8 mouse cellular contexts compared by ENCODE assay signal in genomic region chr7:29280801-29281200, GRCm38 (mm10). TPM values are rescaled to one million over a fixed set of nuclear protein-coding genes. Genes with fewer than 3 reads are reported as not detected.
DNase-seq lines count a peak whose midpoint lies in the region; ATAC-seq and TF ChIP-seq lines count a peak whose summit lies in the region.

No protein-coding gene starts in this region.

- H3K4me2 ChIP-seq in heart, embryonic 14.5 days (ENCODE audit: low read length), result peak overlapping the region; percentile 99
- peak overlapping the region; percentile 97 for H3K4me2 ChIP-seq in heart, postnatal 0 days (ENCODE audit: low read depth, low read length)

- no peak for ATAC-seq in heart, embryonic 14.5 days (ENCODE audit: insufficient number of reproducible peaks, insufficient read depth, low FRiP score, low read depth)
- no peak for ATAC-seq in heart, postnatal 0 days (ENCODE audit: insufficient read depth, low read depth)
- ATAC-seq in megakaryocyte progenitor cell, adult 5-6 weeks (replicated peaks; ENCODE audit: poor library complexity), result peak; percentile 53

- 15% methylated on average over 13 of the region's 13 CpGs for WGBS in heart, embryonic 14.5 days
- 17% methylated on average over 13 of the region's 13 CpGs for WGBS in heart, postnatal 0 days

- no peaks in the 10 kb centered on the region for H3K9me3 ChIP-seq in heart, embryonic 14.5 days (ENCODE audit: control insufficient read depth, low read length)
- no peaks in the 10 kb centered on the region for H3K9me3 ChIP-seq in ES-E14 (ENCODE audit: control insufficient read depth, insufficient read depth, low read depth, low read length)
- no peaks in the 10 kb centered on the region for H3K9me3 ChIP-seq in heart, postnatal 0 days (replicated peaks; ENCODE audit: control insufficient read depth, low read length)

- H3K27me3 ChIP-seq in heart, embryonic 14.5 days (ENCODE audit: control insufficient read depth, insufficient read depth, low read length), result peaks cover 12% of the 10 kb centered on the region; the same call in 1 of the 2 replicates
- no peaks in the 10 kb centered on the region; the same call in 1 of the 2 replicates for H3K27me3 ChIP-seq in heart, postnatal 0 days (ENCODE audit: control insufficient read depth, insufficient read depth, low read length)

- peaks cover 11 to 22% of the 10 kb centered on the region in 2 experiments for H3K4me1 ChIP-seq in heart, embryonic 14.5 days (ENCODE audit: control insufficient read depth in 2 of 2, insufficient read depth in 2 of 2, low read length in 2 of 2)
- H3K4me1 ChIP-seq in ES-E14 (ENCODE audit: control insufficient read depth in 2 of 2, insufficient read depth in 2 of 2, low read length in 2 of 2, poor library complexity in 1 of 2), result peaks cover 3 to 18% of the 10 kb centered on the region in 2 experiments; a peak in 1 of 4 replicates
- H3K4me1 ChIP-seq in heart, postnatal 0 days (ENCODE audit: control insufficient read depth, insufficient read depth), result peaks cover 27% of the 10 kb centered on the region

- no peak for DNase-seq in heart, postnatal 25 days (ENCODE audit: low spot score)
- no peak for DNase-seq in ES-E14 (ENCODE audit: low read depth, low spot score)
- no peak for DNase-seq in heart, postnatal 0 days (ENCODE audit: low spot score)
- no peak for DNase-seq in embryo, embryonic 10.5 days (ENCODE audit: low spot score)
- DNase-seq in ovary, postnatal 10 days (ENCODE audit: low spot score), result no peak
- DNase-seq in spleen, postnatal 14 days (ENCODE audit: low spot score in 2 of 2), result no peak

- no peak for TF ChIP-seq CTCF in heart, postnatal 0 days (IDR thresholded peaks at IDR 0.05; ENCODE audit: low read depth)

- peak overlapping the region in 1 of 2 experiments; percentile 58; a peak in 1 of 4 replicates for H3K27ac ChIP-seq in heart, embryonic 14.5 days (replicated peaks in 1 of 2; ENCODE audit: control insufficient read depth in 1 of 2, insufficient read depth in 1 of 2, low read depth in 2 of 2, low read length in 2 of 2)
- H3K27ac ChIP-seq in ES-E14 (ENCODE audit: insufficient read depth, low read depth, low read length, poor library complexity, severe bottlenecking), result peak overlapping the region; percentile 49; the same call in 1 of the 2 replicates
- peak overlapping the region; percentile 78; the same call in 1 of the 2 replicates for H3K27ac ChIP-seq in heart, postnatal 0 days (ENCODE audit: low read depth)

- intact Hi-C loops in heart, postnatal 25 days (cut with DNase I), result loop anchor here (5.0 kb wide), 1 partner anchor 34 kb away; the partner anchor contains the start of gene 2200002D01Rik

- no peaks in the 10 kb centered on the region for H3K36me3 ChIP-seq in heart, embryonic 14.5 days (ENCODE audit: control insufficient read depth, insufficient read depth, low read length)
- peaks cover 10% of the 10 kb centered on the region; the same call in 1 of the 2 replicates for H3K36me3 ChIP-seq in ES-E14 (ENCODE audit: control insufficient read depth, insufficient read depth, low read length, poor library complexity, severe bottlenecking)
- no peaks in the 10 kb centered on the region for H3K36me3 ChIP-seq in heart, postnatal 0 days (replicated peaks; ENCODE audit: control insufficient read depth, insufficient read depth, low read length)

- peak overlapping the region; percentile 83 for H3K9ac ChIP-seq in heart, embryonic 14.5 days (ENCODE audit: low read length)
- peak overlapping the region; percentile 98 for H3K9ac ChIP-seq in ES-E14 (ENCODE audit: insufficient read depth, low read depth, low read length, poor library complexity, severe bottlenecking)
- H3K9ac ChIP-seq in heart, postnatal 0 days (replicated peaks; ENCODE audit: low read depth, low read length), result peak overlapping the region; percentile 69

- in situ Hi-C loops in ES-E14 (cut with MboI; ENCODE audit: low sequenced_read_pairs in 2 of 2, unreplicated experiment in 2 of 2), result no loop called here

- no peak for TF ChIP-seq EP300 in heart, postnatal 0 days (IDR thresholded peaks at IDR 0.05; ENCODE audit: low read depth)

- H3K4me3 ChIP-seq in heart, embryonic 14.5 days (ENCODE audit: control insufficient read depth in 1 of 2, insufficient read depth in 1 of 2, low read depth in 1 of 2, low read length in 2 of 2), result peak overlapping the region; percentile 60 to 73
- peak overlapping the region; percentile 85 to 92 for H3K4me3 ChIP-seq in ES-E14 (ENCODE audit: insufficient read depth in 1 of 2, low read depth in 1 of 2, low read length in 2 of 2, poor library complexity in 1 of 2, severe bottlenecking in 1 of 2)
- H3K4me3 ChIP-seq in heart, postnatal 0 days (ENCODE audit: low read depth, low read length), result peak overlapping the region; percentile 66

TF ChIP-seq in ES-E14, 5 proteins besides CTCF, POLR2A, EP300 and RAD21:
- TF ChIP-seq MAFK (IDR thresholded peaks at IDR 0.05; ENCODE audit: insufficient read depth, low read depth, low read length) (no peak), CHD2 (IDR thresholded peaks at IDR 0.05; ENCODE audit: low read depth, low read length) (no peak), ZC3H11A (IDR thresholded peaks at IDR 0.05; ENCODE audit: borderline replicate concordance, low read depth, low read length) (no peak), HCFC1 (IDR thresholded peaks at IDR 0.05; ENCODE audit: borderline replicate concordance, insufficient read depth, low read length) (no peak), ZNF384 (IDR thresholded peaks at IDR 0.05; ENCODE audit: low read depth, low read length) (no peak)
TF ChIP-seq in ES-E14: peak in this region for 0.

RNA-seq across cellular contexts. Expression of gene Spint2, which starts 0.9 kb away (rescaled TPM):
- 93.5 and 98.5 TPM in 2 replicates for polyA plus RNA-seq in heart, embryonic 14.5 days (2014; fragmentation: Nextera tagmentation; extraction: Ambion mirVana)
- total RNA-seq in heart, postnatal 25 days (2021), result 10 to 100 TPM; 33.5 to 37.1 TPM
- 202 and 424 TPM in 2 replicates for total RNA-seq in ES-E14 (2012; rRNA removed)
- 30.1 and 46.6 TPM in 2 replicates for total RNA-seq in heart, postnatal 0 days (2014; rRNA removed; ENCODE audit: low replicate concordance)
- 81.6 and 83.2 TPM in 2 replicates for polyA plus RNA-seq in heart, postnatal 0 days (2015; fragmentation: Nextera tagmentation; extraction: Ambion mirVana)
- 60.8 and 62.8 TPM in 2 replicates for total RNA-seq in megakaryocyte progenitor cell, adult 5-6 weeks (2015)
- total RNA-seq in megakaryocyte progenitor cell, adult 5-6 weeks (2017), result 21.2 and 34.1 TPM in 2 replicates

RNA-seq across cellular contexts. Expression of gene Ppp1r14a, which starts 8.3 kb away (rescaled TPM):
- 11.8 TPM in 2 replicates for polyA plus RNA-seq in heart, embryonic 14.5 days (2014; fragmentation: Nextera tagmentation; extraction: Ambion mirVana)
- total RNA-seq in heart, postnatal 25 days (2021), result 1 to 10 TPM; 9.6 to 9.9 TPM
- 10.6 and 11.2 TPM in 2 replicates for total RNA-seq in ES-E14 (2012; rRNA removed)
- total RNA-seq in heart, postnatal 0 days (2014; rRNA removed; ENCODE audit: low replicate concordance), result 7.8 and 61.8 TPM in 2 replicates
- 17.9 and 18.0 TPM in 2 replicates for polyA plus RNA-seq in heart, postnatal 0 days (2015; fragmentation: Nextera tagmentation; extraction: Ambion mirVana)
- total RNA-seq in megakaryocyte progenitor cell, adult 5-6 weeks (2015), result not detected in 2 replicates
- total RNA-seq in megakaryocyte progenitor cell, adult 5-6 weeks (2017), result 1.1 TPM in 1 of 2 replicates, not detected in the other

RNA-seq across cellular contexts. Expression of gene Dpf1, which starts 22.9 kb away (rescaled TPM):
- polyA plus RNA-seq in heart, embryonic 14.5 days (2014; fragmentation: Nextera tagmentation; extraction: Ambion mirVana), result 0.54 and 1.5 TPM in 2 replicates
- under 1 TPM in 1 of 2 experiments, not detected in 1; 0.53 TPM for total RNA-seq in heart, postnatal 25 days (2021)
- total RNA-seq in ES-E14 (2012; rRNA removed), result 18.0 and 20.0 TPM in 2 replicates
- not detected in 2 replicates for total RNA-seq in heart, postnatal 0 days (2014; rRNA removed; ENCODE audit: low replicate concordance)
- 0.41 and 0.61 TPM in 2 replicates for polyA plus RNA-seq in heart, postnatal 0 days (2015; fragmentation: Nextera tagmentation; extraction: Ambion mirVana)
- 0.05 and 0.73 TPM in 2 replicates for total RNA-seq in megakaryocyte progenitor cell, adult 5-6 weeks (2015)
- 0.10 TPM in 1 of 2 replicates, not detected in the other for total RNA-seq in megakaryocyte progenitor cell, adult 5-6 weeks (2017)

RNA-seq across cellular contexts. Expression of gene 2200002D01Rik, which starts 32.5 kb away (rescaled TPM):
- polyA plus RNA-seq in heart, embryonic 14.5 days (2014; fragmentation: Nextera tagmentation; extraction: Ambion mirVana), result 5.9 and 7.7 TPM in 2 replicates
- total RNA-seq in heart, postnatal 25 days (2021), result 1 to 10 TPM in 1 of 2 experiments, under 1 TPM in 1; 0.73 to 3.7 TPM
- 19.9 and 20.0 TPM in 2 replicates for total RNA-seq in ES-E14 (2012; rRNA removed)
- 0.42 and 1.5 TPM in 2 replicates for total RNA-seq in heart, postnatal 0 days (2014; rRNA removed; ENCODE audit: low replicate concordance)
- 11.8 and 14.0 TPM in 2 replicates for polyA plus RNA-seq in heart, postnatal 0 days (2015; fragmentation: Nextera tagmentation; extraction: Ambion mirVana)
- 0.20 TPM in 1 of 2 replicates, not detected in the other for total RNA-seq in megakaryocyte progenitor cell, adult 5-6 weeks (2015)
- 1.4 TPM in 1 of 2 replicates, not detected in the other for total RNA-seq in megakaryocyte progenitor cell, adult 5-6 weeks (2017)

RNA-seq across cellular contexts. Expression of gene Yif1b, which starts 42.7 kb away (rescaled TPM):
- 105 and 114 TPM in 2 replicates for polyA plus RNA-seq in heart, embryonic 14.5 days (2014; fragmentation: Nextera tagmentation; extraction: Ambion mirVana)
- 10 to 100 TPM; 75.2 to 78.9 TPM for total RNA-seq in heart, postnatal 25 days (2021)
- total RNA-seq in ES-E14 (2012; rRNA removed), result 201 and 296 TPM in 2 replicates
- total RNA-seq in heart, postnatal 0 days (2014; rRNA removed; ENCODE audit: low replicate concordance), result 174 and 194 TPM in 2 replicates
- polyA plus RNA-seq in heart, postnatal 0 days (2015; fragmentation: Nextera tagmentation; extraction: Ambion mirVana), result 121 and 125 TPM in 2 replicates
- 75.8 and 77.8 TPM in 2 replicates for total RNA-seq in megakaryocyte progenitor cell, adult 5-6 weeks (2015)
- 28.2 and 34.1 TPM in 2 replicates for total RNA-seq in megakaryocyte progenitor cell, adult 5-6 weeks (2017)

Comparison
In these comparisons a context has a peak if more than half of its experiments do, and no peak if none do; other contexts are left out.
1. RNA of gene Dpf1, which starts 22.9 kb away (total RNA-seq): 18.0 to 20.0 TPM in ES-E14; 0.53 TPM in heart, postnatal 25 days, 0.05 to 0.73 TPM in megakaryocyte progenitor cell, adult 5-6 weeks and not detected in heart, postnatal 0 days; every median in the first group is over 10 times any median in the second.
2. Peak in every context shown above with its lines, with median percentiles within 50 percentile points of each other: H3K4me3 ChIP-seq and H3K9ac ChIP-seq.